Mouse (Mus musculus): ENCODE measurements at regions not wholly inside any gene's neighbourhood (a gene's known extent, or its start where the extent isn't known, plus 50 kb on each side); places are given as distances from the start of the nearest gene placed in this dataset.

DNA sequence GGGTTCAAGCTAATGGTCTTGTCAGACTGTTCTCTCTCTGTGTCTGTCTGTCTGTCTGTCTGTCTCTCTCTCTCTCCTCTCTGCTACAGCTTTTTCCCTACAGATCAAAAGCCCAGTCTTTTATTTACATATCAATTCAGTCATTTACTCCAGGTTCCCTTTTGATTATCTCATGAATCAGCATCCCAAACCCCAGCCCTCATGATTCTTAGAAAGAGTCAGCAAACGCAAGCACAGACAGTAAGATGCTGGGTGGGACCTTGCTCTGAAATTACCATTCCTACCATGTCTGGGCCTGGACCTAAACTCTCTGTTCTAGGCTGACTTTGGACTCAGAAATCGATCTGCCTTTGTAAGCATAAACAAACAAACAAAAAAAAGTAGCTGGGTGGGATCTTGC is 218.0 kb downstream of the Lrig3 start:
- H3K4me2 ChIP-seq = no peak overlapping the region
- H3K9ac ChIP-seq = no peak overlapping the region
- H3K4me3 ChIP-seq (replicated peaks) = no peak overlapping the region
- no peak for ATAC-seq (ENCODE audit: insufficient read depth, low FRiP score, low read depth)
- H3K27me3 ChIP-seq (replicated peaks) = no peaks in the 10 kb centered on the region
- no peak overlapping the region for H3K27ac ChIP-seq
- no peaks in the 10 kb centered on the region for H3K9me3 ChIP-seq
- no peaks in the 10 kb centered on the region for H3K36me3 ChIP-seq
- H3K4me1 ChIP-seq = no peaks in the 10 kb centered on the region
- 75% methylated on average over 2 of the region's 2 CpGs for WGBS

- no peak overlapping the region for H3K4me3 ChIP-seq (replicated peaks)
- H3K9me3 ChIP-seq = no peaks in the 10 kb centered on the region
- H3K27me3 ChIP-seq (replicated peaks) = no peaks in the 10 kb centered on the region
- no peak overlapping the region for H3K27ac ChIP-seq
- H3K4me2 ChIP-seq = no peak overlapping the region
- no peaks in the 10 kb centered on the region for H3K36me3 ChIP-seq
- no peak for ATAC-seq (ENCODE audit: insufficient read depth, low FRiP score, low read depth)
- 78% methylated on average over 5 of the region's 5 CpGs for WGBS
- no peaks in the 10 kb centered on the region for H3K4me1 ChIP-seq
- no peak overlapping the region for H3K9ac ChIP-seq
These were observed 219.4 kb downstream of the Lrig3 start for GRCm38 (mm10) chr10:126185410-126185809.

- no peaks in the 10 kb centered on the region for H3K27me3 ChIP-seq (replicated peaks)
- H3K4me1 ChIP-seq = no peaks in the 10 kb centered on the region
- no peaks in the 10 kb centered on the region for H3K9me3 ChIP-seq
- ATAC-seq (ENCODE audit: insufficient read depth, low FRiP score, low read depth) = no peak
- 81% methylated on average over 10 of the region's 10 CpGs for WGBS
- H3K36me3 ChIP-seq = no peaks in the 10 kb centered on the region
- no peak overlapping the region for H3K4me2 ChIP-seq
- no peak overlapping the region for H3K27ac ChIP-seq
- H3K9ac ChIP-seq = no peak overlapping the region
- no peak overlapping the region for H3K4me3 ChIP-seq (replicated peaks)
These were observed 220.1 kb downstream of the Lrig3 start for GRCm38 (mm10) chr10:126186086-126186485.

- H3K27me3 ChIP-seq (replicated peaks) = no peaks in the 10 kb centered on the region
- no peaks in the 10 kb centered on the region for H3K9me3 ChIP-seq
- no peak for ATAC-seq (ENCODE audit: insufficient read depth, low FRiP score, low read depth)
- no peak overlapping the region for H3K9ac ChIP-seq
- 73% methylated on average over 10 of the region's 10 CpGs for WGBS
- no peaks in the 10 kb centered on the region for H3K36me3 ChIP-seq
- H3K4me1 ChIP-seq = no peaks in the 10 kb centered on the region
- H3K27ac ChIP-seq = no peak overlapping the region
- no peak overlapping the region for H3K4me3 ChIP-seq (replicated peaks)
- no peak overlapping the region for H3K4me2 ChIP-seq
These were observed 223.0 kb downstream of the Lrig3 start for GRCm38 (mm10) chr10:126189001-126189400.

Data from stomach, embryonic 15.5 days (tissue).